Mouse (Mus musculus) heart, postnatal 0 days (tissue): ENCODE results near the gene Tas2r109. TPM values are rescaled to one million over a fixed set of nuclear protein-coding genes. Genes with fewer than 3 reads are reported as not detected.
"Not testable (repeated sequence)": the region's sequence is repeated elsewhere in the genome, so short reads cannot be mapped to it uniquely, and the experiment has no call there.

Source experiments
- ATAC-seq: fragments of 200-750 bp; cut with Nextera tagmentation; 2 replicates; pipeline ENCODE4 v1.8.0; 2017; ENCODE audit warnings: low read depth, moderate number of reproducible peaks, moderate library complexity; ENCODE audit not compliant: insufficient read depth
- DNase-seq: peaks from one replicate; pipeline ENCODE4 v3.0.0-alpha.2; 2016; ENCODE audit warnings: low spot score
- H3K27ac ChIP-seq: fragments of 300-500 bp; sonication (generic); 2 replicates; pipeline ENCODE4 v1.5.1; 2014; ENCODE audit warnings: low read depth, mild to moderate bottlenecking
- H3K27me3 ChIP-seq: fragments of 300-500 bp; sonication (generic); 2 replicates; pipeline ENCODE4 v1.6.1; 2014; ENCODE audit warnings: low read length, mixed read lengths; ENCODE audit not compliant: control insufficient read depth, insufficient read depth
- H3K36me3 ChIP-seq: fragments of 300-500 bp; sonication (generic); replicated peaks from 2 replicates; pipeline ENCODE4 v1.6.1; 2014; ENCODE audit warnings: low read length, mixed read lengths; ENCODE audit not compliant: control insufficient read depth, insufficient read depth
- H3K4me1 ChIP-seq: fragments of 300-500 bp; sonication (generic); 2 replicates; pipeline ENCODE4 v1.6.1; 2014; ENCODE audit warnings: antibody characterized with exemption; ENCODE audit not compliant: control insufficient read depth, insufficient read depth
- H3K4me2 ChIP-seq: fragments of 300-500 bp; sonication (generic); 2 replicates; pipeline ENCODE4 v1.6.1; 2014; ENCODE audit warnings: low read depth, mild to moderate bottlenecking, low read length, moderate library complexity
- H3K4me3 ChIP-seq: fragments of 300-500 bp; sonication (generic); 2 replicates; pipeline ENCODE4 v1.5.1; 2014; ENCODE audit warnings: low read depth, low read length
- H3K9ac ChIP-seq: fragments of 300-500 bp; sonication (generic); replicated peaks from 2 replicates; pipeline ENCODE4 v1.6.1; 2014; ENCODE audit warnings: low read depth, low read length, mixed read lengths
- H3K9me3 ChIP-seq: fragments of 300-500 bp; sonication (generic); replicated peaks from 2 replicates; pipeline ENCODE4 v1.6.1; 2016; ENCODE audit warnings: low read length; ENCODE audit not compliant: control insufficient read depth
- CTCF ChIP-seq: IDR thresholded peaks from 2 replicates; pipeline ENCODE4 v1.5.1; 2016; ENCODE audit warnings: antibody characterized with exemption, control low read depth, low read depth
- EP300 ChIP-seq: IDR thresholded peaks from 2 replicates; pipeline ENCODE4 v1.6.1; 2016; ENCODE audit warnings: antibody characterized with exemption, low read depth
- WGBS: fragments of 180-500 bp; shearing (Covaris S2); extraction: QIAGEN DNeasy Blood & Tissue Kit; methylation state at CpG from one replicate; pipeline ENCODE4 v1.1.7; 2014; 5-methylcytosine and 5-hydroxymethylcytosine counted together
- polyA plus RNA-seq: library from polyadenylated mRNA; unstranded; fragments of >200 nt; fragmentation: Nextera tagmentation; extraction: Ambion mirVana; gene quantifications from 2 replicates; pipeline ENCODE4 v1.2.1, GENCODE M21; 2015
- total RNA-seq: library from RNA; depleted of rRNA; stranded (reverse); fragments of >200 nt; gene quantifications from 2 replicates; pipeline ENCODE4 v1.2.3, GENCODE M21; 2014; ENCODE audit warnings: low replicate concordance; rRNA removed

The Tas2r109 gene
- not detected in 2 replicates for total RNA-seq
- not detected in 2 replicates for polyA plus RNA-seq

- Histone ChIP-seq H3K27me3 (no peaks in the 10 kb centered on the region), H3K27ac (no peak within 1 kb of the TSS), H3K4me3 (no peak within 1 kb of the TSS), H3K4me2 (no peak within 1 kb of the TSS), H3K9ac (no peak within 1 kb of the TSS), H3K36me3 (no peaks in the 10 kb centered on the region), H3K4me1 (no peaks in the 10 kb centered on the region), H3K9me3 (no peaks in the 10 kb centered on the region)
- DNase-seq (no peak), ATAC-seq (no peak)
- TF ChIP-seq EP300 = no peak
- TF ChIP-seq CTCF = no peak
- WGBS = 64% methylated on average over 2 of the region's 2 CpGs
Measured at GRCm38 (mm10) chr6:132980865-132981264, at the start of gene Tas2r109. Tas2r109 (minus strand) TSS chr6:132980965.

GRCm38 (mm10) chr6:132957819-132958218 lies 22.9 kb downstream of the Tas2r109 start, which contains the start of gene Tas2r131:
Tas2r131 (minus strand) TSS chr6:132957919.
- WGBS = 33% methylated on average over 1 of the region's 1 CpGs
- Histone ChIP-seq H3K9me3 (no peaks in the 10 kb centered on the region), H3K4me3 (no peak within 1 kb of the TSS), H3K27ac (no peak within 1 kb of the TSS), H3K36me3 (no peaks in the 10 kb centered on the region), H3K4me1 (no peaks in the 10 kb centered on the region), H3K4me2 (no peak within 1 kb of the TSS), H3K9ac (no peak within 1 kb of the TSS), H3K27me3 (no peaks in the 10 kb centered on the region)
- no peak for ATAC-seq
- TF ChIP-seq CTCF (no peak), EP300 (no peak)
- DNase-seq = no peak

- H3K9me3 ChIP-seq = no peaks in the 10 kb centered on the region
- H3K4me2 ChIP-seq = no peak within 1 kb of the TSS
- H3K4me3 ChIP-seq = no peak within 1 kb of the TSS
- H3K4me1 ChIP-seq = no peaks in the 10 kb centered on the region
- H3K27me3 ChIP-seq = no peaks in the 10 kb centered on the region
- DNase-seq = no peak
- WGBS = 68% methylated on average over 2 of the region's 2 CpGs
- no peak within 1 kb of the TSS for H3K27ac ChIP-seq
- ATAC-seq = no peak
- H3K36me3 ChIP-seq = no peaks in the 10 kb centered on the region
- no peak for TF ChIP-seq CTCF
- no peak for TF ChIP-seq EP300
- H3K9ac ChIP-seq = no peak within 1 kb of the TSS
Measured at GRCm38 (mm10) chr6:132950802-132951201, 30.0 kb downstream of the Tas2r109 start, which contains the start of gene Tas2r129. Tas2r129 (plus strand) TSS chr6:132951102.

- DNase-seq, H3K9ac ChIP-seq, H3K4me3 ChIP-seq, H3K4me2 ChIP-seq, H3K27ac ChIP-seq, H3K36me3 ChIP-seq, H3K27me3 ChIP-seq, H3K4me1 ChIP-seq, ATAC-seq, H3K9me3 ChIP-seq: not testable (repeated sequence)
Measured at GRCm38 (mm10) chr6:132941376-132941775, 39.4 kb downstream of the Tas2r109 start.

Other genes with a start within 250 kb of the Tas2r109 start
- gene Tas2r115, start 242.9 kb downstream of the Tas2r109 start, total RNA-seq = not detected in 2 replicates
- gene Tas2r115, start 242.9 kb downstream of the Tas2r109 start, polyA plus RNA-seq = not detected in 2 replicates
- not detected in 2 replicates for gene Tas2r124, start 226.2 kb downstream of the Tas2r109 start, total RNA-seq
- gene Tas2r124, start 226.2 kb downstream of the Tas2r109 start, polyA plus RNA-seq = not detected in 2 replicates
- not detected in 2 replicates for gene Tas2r102, start 218.8 kb downstream of the Tas2r109 start, total RNA-seq
- not detected in 2 replicates for gene Tas2r102, start 218.8 kb downstream of the Tas2r109 start, polyA plus RNA-seq
- not detected in 2 replicates for gene Tas2r136, start 202.8 kb downstream of the Tas2r109 start, total RNA-seq
- not detected in 2 replicates for gene Tas2r136, start 202.8 kb downstream of the Tas2r109 start, polyA plus RNA-seq
- gene Tas2r117, start 178.1 kb downstream of the Tas2r109 start, total RNA-seq = not detected in 2 replicates
- not detected in 2 replicates for gene Tas2r117, start 178.1 kb downstream of the Tas2r109 start, polyA plus RNA-seq
- gene Tas2r123, start 133.8 kb downstream of the Tas2r109 start, total RNA-seq = not detected in 2 replicates
- gene Tas2r123, start 133.8 kb downstream of the Tas2r109 start, polyA plus RNA-seq = not detected in 2 replicates
- not detected in 2 replicates for gene Tas2r116, start 125.5 kb downstream of the Tas2r109 start, total RNA-seq
- gene Tas2r116, start 125.5 kb downstream of the Tas2r109 start, polyA plus RNA-seq = not detected in 2 replicates
- not detected in 2 replicates for gene Tas2r110, start 113.0 kb downstream of the Tas2r109 start, total RNA-seq
- not detected in 2 replicates for gene Tas2r110, start 113.0 kb downstream of the Tas2r109 start, polyA plus RNA-seq
- not detected in 2 replicates for gene Tas2r113, start 88.0 kb downstream of the Tas2r109 start, total RNA-seq
- not detected in 2 replicates for gene Tas2r113, start 88.0 kb downstream of the Tas2r109 start, polyA plus RNA-seq
- not detected in 2 replicates for gene Tas2r125, start 71.3 kb downstream of the Tas2r109 start, total RNA-seq
- not detected in 2 replicates for gene Tas2r125, start 71.3 kb downstream of the Tas2r109 start, polyA plus RNA-seq
- gene Tas2r129, start 29.9 kb downstream of the Tas2r109 start, total RNA-seq = not detected in 2 replicates
- not detected in 2 replicates for gene Tas2r129, start 29.9 kb downstream of the Tas2r109 start, polyA plus RNA-seq
- gene Tas2r131, start 23.0 kb downstream of the Tas2r109 start, total RNA-seq = not detected in 2 replicates
- gene Tas2r131, start 23.0 kb downstream of the Tas2r109 start, polyA plus RNA-seq = not detected in 2 replicates
- gene Tas2r103, start 56.1 kb upstream of the Tas2r109 start, total RNA-seq = 3.1 TPM in 1 of 2 replicates, not detected in the other
- gene Tas2r103, start 56.1 kb upstream of the Tas2r109 start, polyA plus RNA-seq = not detected in 2 replicates
- gene Tas2r140, start 74.9 kb upstream of the Tas2r109 start, total RNA-seq = not detected in 2 replicates
- not detected in 2 replicates for gene Tas2r140, start 74.9 kb upstream of the Tas2r109 start, polyA plus RNA-seq
- 111 and 163 TPM in 2 replicates for gene Smim10l1, start 123.9 kb upstream of the Tas2r109 start, total RNA-seq
- gene Smim10l1, start 123.9 kb upstream of the Tas2r109 start, polyA plus RNA-seq = 91.2 and 103 TPM in 2 replicates